Mouse (Mus musculus) brain, adult 2 months (tissue): ENCODE data around the gene Arhgef28.

Experiments used
- DNase-seq: peaks from one replicate; pipeline ENCODE4 v3.0.0; 2011; ENCODE audit warnings: low read depth, low spot score

Arhgef28 gene

GRCm38 (mm10) chr13:98015981-98016922, 190.0 kb downstream of the Arhgef28 start:
- no peak for DNase-seq

DNA sequence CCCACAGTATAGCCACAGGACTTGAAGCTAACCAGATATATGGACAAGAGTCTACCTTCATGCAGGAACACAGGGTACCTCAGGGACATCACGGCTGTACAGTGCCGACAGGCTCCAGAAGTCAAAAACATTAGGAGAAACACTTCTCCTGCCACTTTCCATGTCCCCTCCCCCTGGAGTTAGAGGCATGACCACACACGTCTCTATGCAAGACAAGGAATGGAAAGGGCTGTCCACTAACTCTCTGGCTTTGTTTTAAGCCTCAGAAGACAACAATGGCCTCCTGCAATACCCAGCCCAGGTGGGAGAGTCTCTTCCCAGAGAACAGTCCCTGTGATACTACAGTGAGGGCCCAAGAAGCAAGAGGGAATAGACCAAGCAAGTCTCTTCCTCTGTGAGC, 191.3 kb downstream of the Arhgef28 start:
- no peak for DNase-seq

- no peak for DNase-seq
These were observed 192.5 kb downstream of the Arhgef28 start for GRCm38 (mm10) chr13:98013715-98014114.

- no peak for DNase-seq
These were observed 194.3 kb downstream of the Arhgef28 start for GRCm38 (mm10) chr13:98011931-98012341.

- no peak for DNase-seq
These were observed 197.2 kb downstream of the Arhgef28 start for GRCm38 (mm10) chr13:98009070-98009469.

DNA sequence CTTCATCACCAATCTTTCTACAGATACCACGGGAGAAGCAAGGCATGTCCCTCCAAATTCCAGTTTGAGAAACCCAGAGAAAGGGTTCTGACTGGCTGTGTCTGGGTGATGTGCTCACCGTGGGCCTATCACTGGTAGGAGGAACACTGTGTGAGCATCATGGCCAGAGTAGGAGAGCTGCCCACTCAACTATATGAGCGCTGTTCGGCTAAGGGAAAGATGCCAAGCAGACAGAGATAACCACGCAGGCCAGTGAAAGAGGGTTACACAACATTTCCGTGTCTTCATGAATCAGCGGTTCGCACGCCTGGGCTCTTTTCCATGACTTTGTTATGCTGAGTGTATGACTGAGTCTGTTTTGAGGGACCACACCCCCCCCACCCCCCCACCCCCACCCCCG, 197.7 kb downstream of the Arhgef28 start:
- DNase-seq, result peak; percentile 87

DNA sequence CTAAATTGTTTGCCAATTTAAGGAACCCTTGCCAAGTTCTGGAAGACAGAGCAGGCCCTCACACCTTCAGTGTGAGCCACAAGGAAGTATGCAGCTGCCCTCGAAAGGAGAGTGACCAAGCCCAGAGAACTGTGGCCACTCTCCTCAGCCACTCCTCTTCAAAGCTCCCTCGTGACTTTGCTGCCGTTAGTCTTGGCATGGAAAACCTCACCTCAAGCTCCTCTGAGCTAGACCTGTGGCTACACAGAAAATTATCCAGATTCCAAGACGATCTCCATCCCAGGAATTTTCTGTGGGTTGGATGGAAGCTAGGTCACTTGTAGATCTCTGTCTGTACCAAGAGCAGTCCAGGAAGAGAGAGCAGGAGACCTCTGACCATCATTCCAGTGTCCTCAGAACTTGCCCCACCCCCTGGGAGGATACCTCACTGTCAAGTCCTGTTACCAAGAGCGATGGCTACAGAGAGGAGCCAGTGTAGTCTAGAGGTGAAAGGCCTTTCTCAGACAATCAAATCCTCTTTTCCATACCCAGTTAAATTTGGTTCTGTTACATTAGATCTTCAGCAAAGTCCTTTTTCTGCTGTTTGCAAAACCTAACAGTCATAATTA, 200.5 kb downstream of the Arhgef28 start:
- DNase-seq, result no peak

- DNase-seq, result no peak
These were observed 201.4 kb downstream of the Arhgef28 start for GRCm38 (mm10) chr13:98004647-98005414.

DNA sequence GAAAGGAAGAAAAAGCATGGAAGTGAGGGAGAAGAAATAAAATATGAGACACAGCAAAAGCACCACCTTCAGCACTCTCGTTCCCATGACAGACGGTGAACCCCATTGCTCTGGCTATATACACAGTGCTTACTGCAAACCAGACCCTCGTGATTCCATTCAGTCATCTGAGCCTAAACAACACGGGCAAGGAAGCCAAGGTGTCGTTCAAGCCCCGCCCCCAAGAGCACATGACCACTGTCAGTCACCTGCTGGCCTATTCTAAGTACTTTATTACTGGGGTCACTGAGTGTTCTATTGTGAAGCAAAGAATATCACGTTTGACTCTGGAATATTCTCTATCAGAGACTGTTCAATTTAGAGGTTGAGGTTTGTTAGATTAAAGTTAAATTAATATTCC, 202.5 kb downstream of the Arhgef28 start:
- no peak for DNase-seq

- DNase-seq, result no peak
These were observed 203.6 kb downstream of the Arhgef28 start for GRCm38 (mm10) chr13:98002598-98002997.

- peak; percentile 11 for DNase-seq
These were observed 204.1 kb downstream of the Arhgef28 start for GRCm38 (mm10) chr13:98002121-98002520.

- DNase-seq, result no peak
These were observed 204.5 kb downstream of the Arhgef28 start for GRCm38 (mm10) chr13:98001719-98002118.

- no peak for DNase-seq
These were observed 205.4 kb downstream of the Arhgef28 start for GRCm38 (mm10) chr13:98000841-98001240.

DNA sequence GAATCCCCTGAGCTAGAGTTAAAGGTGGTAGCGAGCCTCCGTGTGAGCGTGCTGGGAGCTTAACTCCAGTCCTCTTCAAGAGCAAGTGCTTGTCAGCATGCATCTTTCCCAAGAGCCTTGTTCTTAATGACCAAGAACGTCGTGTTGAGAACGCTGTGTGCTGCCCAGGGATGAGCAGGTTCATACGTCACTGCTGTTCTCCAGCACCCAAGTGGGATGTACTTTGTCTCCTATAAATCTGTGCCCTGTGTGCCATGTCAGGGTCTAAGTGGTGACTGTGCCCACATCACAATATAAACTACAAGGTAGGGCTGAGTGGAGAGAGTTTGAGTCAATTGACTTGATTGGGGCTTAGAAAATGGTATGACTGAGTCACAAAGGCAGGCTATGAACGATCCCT, 207.1 kb downstream of the Arhgef28 start:
- DNase-seq, result no peak

DNA sequence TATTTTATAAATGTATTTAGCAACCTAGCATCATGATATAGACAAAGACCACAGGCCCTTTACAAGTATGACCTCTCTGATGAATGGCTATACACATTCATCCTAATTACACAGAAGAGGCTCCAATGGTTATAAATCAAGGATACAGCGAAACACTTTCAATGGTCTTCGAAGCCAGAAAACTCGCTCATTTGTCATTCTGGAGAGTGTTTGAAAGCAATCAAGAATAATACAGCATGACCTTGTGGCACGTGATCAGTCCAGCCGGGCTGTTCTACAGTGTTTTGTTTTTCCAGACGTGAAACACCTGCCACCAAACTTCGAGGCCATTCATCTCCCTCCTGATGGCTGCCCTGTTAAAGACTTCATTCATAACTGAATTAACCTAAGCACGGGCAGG, 207.7 kb downstream of the Arhgef28 start:
- no peak for DNase-seq

DNA sequence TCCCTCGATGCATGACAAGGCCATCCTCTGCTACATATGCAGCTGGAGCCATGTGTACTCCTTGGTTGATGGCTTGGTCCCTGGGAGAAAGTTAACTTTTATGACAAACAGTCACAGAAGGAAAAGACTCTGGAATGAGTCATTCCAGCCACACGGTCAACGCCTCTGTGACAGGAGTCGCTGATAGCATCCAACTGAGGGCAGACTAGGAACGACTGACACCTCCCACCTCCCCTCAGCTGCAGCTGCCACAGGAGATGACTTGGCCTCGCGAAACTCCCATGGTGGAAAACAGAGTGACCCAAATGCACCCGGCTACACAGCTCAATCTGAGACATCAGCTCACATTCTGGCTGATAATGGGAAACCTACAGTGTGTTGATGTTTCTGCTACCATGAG, 215.3 kb downstream of the Arhgef28 start:
- peak; percentile 18 for DNase-seq

DNA sequence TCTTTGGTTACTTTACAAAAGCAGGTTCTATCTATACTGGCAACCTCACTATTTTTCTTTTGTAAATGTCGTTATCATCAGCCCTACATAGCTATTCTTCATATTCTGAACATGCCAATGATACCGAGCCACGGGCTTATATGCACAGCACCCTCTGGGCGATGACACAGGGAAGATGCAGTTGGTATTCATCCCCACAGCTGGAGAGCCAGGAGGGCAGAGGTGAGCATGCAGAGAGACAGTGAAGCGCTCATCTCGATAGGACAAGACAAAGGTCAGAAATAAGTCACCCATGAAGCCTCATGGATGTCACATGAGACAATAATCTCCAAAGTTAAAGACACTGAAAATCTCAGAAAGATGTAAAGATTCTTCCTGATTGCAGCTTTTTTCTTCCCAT, 217.4 kb downstream of the Arhgef28 start:
- no peak for DNase-seq

GRCm38 (mm10) chr13:97986691-97987090, 219.5 kb downstream of the Arhgef28 start:
- DNase-seq, result peak; percentile 50

- no peak for DNase-seq
These were observed 229.1 kb downstream of the Arhgef28 start for GRCm38 (mm10) chr13:97977104-97977503.

GRCm38 (mm10) chr13:97976642-97977041, 229.6 kb downstream of the Arhgef28 start:
- DNase-seq, result no peak

DNA sequence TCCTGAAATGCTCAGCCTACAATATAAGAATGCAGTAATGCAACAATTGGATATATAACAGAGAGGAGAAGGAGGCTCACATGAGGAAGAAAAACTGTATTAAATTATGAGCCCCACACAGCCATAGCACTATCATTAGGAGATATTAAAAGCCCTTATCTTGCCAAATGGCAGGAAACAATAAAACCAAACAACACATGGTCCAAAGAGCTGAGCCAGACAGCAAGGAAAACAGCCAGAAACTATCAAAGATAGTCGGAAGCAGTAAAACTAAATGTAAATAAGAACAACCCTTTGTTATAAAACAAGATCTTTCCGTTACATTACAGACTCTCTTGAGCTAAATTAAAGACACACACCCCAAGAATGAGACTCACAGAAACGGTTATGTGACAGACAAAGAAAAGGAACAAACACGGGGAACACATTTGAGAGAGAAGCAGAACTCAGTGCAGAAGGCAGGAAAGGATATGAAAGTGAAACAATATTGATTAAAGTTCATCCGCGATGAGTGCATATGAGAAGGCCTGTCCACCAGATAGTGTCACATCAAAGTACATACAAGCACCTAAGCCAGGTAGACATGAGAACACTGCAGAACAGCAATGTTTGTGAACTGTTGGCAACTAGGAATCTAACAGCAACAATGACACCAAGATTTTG, 231.6 kb downstream of the Arhgef28 start:
- no peak for DNase-seq

- DNase-seq, result no peak
These were observed 232.3 kb downstream of the Arhgef28 start for GRCm38 (mm10) chr13:97973915-97974314.
